Mouse (Mus musculus) myocyte (in vitro differentiated cells): ENCODE measurements at regions not wholly inside any gene's neighbourhood (a gene's known extent, or its start where the extent isn't known, plus 50 kb on each side); places are given as distances from the start of the nearest gene placed in this dataset.
"Not testable (repeated sequence)": the region's sequence is repeated elsewhere in the genome, so short reads cannot be mapped to it uniquely, and the experiment has no call there.

Experiments used
- H3K27me3 ChIP-seq: one replicate; pipeline ENCODE4 v1.6.1; 2011; ENCODE audit not compliant: control insufficient read depth, insufficient read depth, insufficient read length
- H3K36me3 ChIP-seq: one replicate; pipeline ENCODE4 v1.6.1; 2011; ENCODE audit not compliant: control insufficient read depth, insufficient read depth
- H3K4me2 ChIP-seq: one replicate; pipeline ENCODE4 v1.6.1; 2011; ENCODE audit warnings: low read depth, control low read depth
- H3K4me3 ChIP-seq: one replicate; pipeline ENCODE4 v1.5.1; 2011; ENCODE audit warnings: mild to moderate bottlenecking, control low read depth, moderate library complexity
- H3K79me2 ChIP-seq: one replicate; pipeline ENCODE4 v1.6.1; 2011; ENCODE audit not compliant: control insufficient read depth, insufficient read depth
- H3ac ChIP-seq: one replicate; pipeline ENCODE4 v1.6.1; 2011; ENCODE audit not compliant: control insufficient read depth, insufficient read length
- CEBPB ChIP-seq: IDR thresholded peaks from 2 replicates; pipeline ENCODE4 v1.6.1; 2011; ENCODE audit warnings: mild to moderate bottlenecking, moderate library complexity; ENCODE audit not compliant: poor library complexity, insufficient read depth, severe bottlenecking
- E2F4 ChIP-seq: IDR thresholded peaks from one replicate; pipeline ENCODE4 v1.6.1; 2011; ENCODE audit warnings: mild to moderate bottlenecking, control low read depth, moderate library complexity; ENCODE audit not compliant: insufficient read depth
- MAX ChIP-seq: IDR thresholded peaks from one replicate; pipeline ENCODE4 v1.6.1; 2011; ENCODE audit warnings: low read depth, mild to moderate bottlenecking, control low read depth
- MYOD1 ChIP-seq, 3 experiments: IDR thresholded peaks; one replicate each; pipeline ENCODE4 v1.6.1; 2011; ENCODE audit warnings: control low read depth in 2 of 3, low read depth in 2 of 3, mild to moderate bottlenecking in 2 of 3, moderate library complexity in 1 of 3; ENCODE audit not compliant: insufficient read length in 2 of 3, control insufficient read depth in 1 of 3
- MYOG ChIP-seq, 3 experiments: IDR thresholded peaks; one replicate each; pipeline ENCODE4 v1.6.1; 2011; ENCODE audit warnings: control low read depth in 2 of 3, low read depth in 2 of 3, mild to moderate bottlenecking in 2 of 3; ENCODE audit not compliant: insufficient read length in 2 of 3, control insufficient read depth in 1 of 3, insufficient read depth in 1 of 3
- POLR2A ChIP-seq: IDR thresholded peaks from one replicate; pipeline ENCODE4 v1.6.1; 2011; ENCODE audit warnings: low read depth, mild to moderate bottlenecking, control low read depth, moderate library complexity; ENCODE audit not compliant: insufficient read length
- POLR2AphosphoS2 ChIP-seq: IDR thresholded peaks from one replicate; pipeline ENCODE4 v1.6.1; 2011; ENCODE audit warnings: low read depth, control low read depth; ENCODE audit not compliant: insufficient read length
- REST ChIP-seq: IDR thresholded peaks from one replicate; pipeline ENCODE4 v1.6.1; 2011; ENCODE audit warnings: mild to moderate bottlenecking, control low read depth, moderate library complexity; ENCODE audit not compliant: insufficient read depth, insufficient read length
- SRF ChIP-seq: IDR thresholded peaks from one replicate; pipeline ENCODE4 v1.6.1; 2011; ENCODE audit warnings: low read depth; ENCODE audit not compliant: control insufficient read depth, insufficient read length
- TCF12 ChIP-seq: IDR thresholded peaks from one replicate; pipeline ENCODE4 v1.6.1; 2011; ENCODE audit warnings: mild to moderate bottlenecking, control low read depth; ENCODE audit not compliant: poor library complexity, insufficient read depth, severe bottlenecking
- TCF3 ChIP-seq: IDR thresholded peaks from one replicate; pipeline ENCODE4 v1.6.1; 2011; ENCODE audit warnings: low read depth, control low read depth; ENCODE audit not compliant: insufficient read length
- USF1 ChIP-seq: IDR thresholded peaks from one replicate; pipeline ENCODE4 v1.6.1; 2011; ENCODE audit warnings: low read depth, mild to moderate bottlenecking, control low read depth, moderate library complexity

GRCm38 (mm10) chr6:7752885-7753611 lies 60.0 kb upstream of the Asns start:
- Histone ChIP-seq H3K27me3 (no peaks in the 10 kb centered on the region), H3K79me2 (no peaks in the 10 kb centered on the region), H3ac (no peak overlapping the region), H3K4me2 (no peak overlapping the region), H3K36me3 (no peaks in the 10 kb centered on the region), H3K4me3 (no peak overlapping the region)
- TF ChIP-seq CEBPB (no peak), POLR2AphosphoS2 (no peak), E2F4 (no peak), POLR2A (no peak), MYOD1 (IDR thresholded peaks at IDR 0.05; ENCODE audit: control insufficient read depth in 1 of 3, insufficient read length in 2 of 3, low read depth in 2 of 3) (no peak), TCF3 (no peak), MYOG (IDR thresholded peaks at IDR 0.05; ENCODE audit: control insufficient read depth in 1 of 3, insufficient read depth in 1 of 3, insufficient read length in 2 of 3, low read depth in 2 of 3) (no peak), REST (no peak), USF1 (no peak), MAX (no peak), TCF12 (no peak), SRF (no peak)

- H3K4me3 ChIP-seq: no peak overlapping the region
- H3K36me3 ChIP-seq: no peaks in the 10 kb centered on the region
- H3K27me3 ChIP-seq: no peaks in the 10 kb centered on the region
Measured at GRCm38 (mm10) chr6:7748536-7748935, 55.5 kb upstream of the Asns start.

GRCm38 (mm10) chr6:7744257-7744656 lies 51.2 kb upstream of the Asns start:
- not testable (repeated sequence) for H3K4me3 ChIP-seq, H3ac ChIP-seq, H3K36me3 ChIP-seq, H3K4me2 ChIP-seq, H3K79me2 ChIP-seq, H3K27me3 ChIP-seq

More at GRCm38 (mm10) chr6:7748536-7748935, 55.5 kb upstream of the Asns start:
- TF ChIP-seq USF1 (no peak), TCF3 (no peak), TCF12 (no peak), MYOD1 (IDR thresholded peaks at IDR 0.05; ENCODE audit: control insufficient read depth in 1 of 3, insufficient read length in 2 of 3, low read depth in 2 of 3) (no peak), E2F4 (no peak), MYOG (IDR thresholded peaks at IDR 0.05; ENCODE audit: control insufficient read depth in 1 of 3, insufficient read depth in 1 of 3, insufficient read length in 2 of 3, low read depth in 2 of 3) (no peak), CEBPB (no peak)
- Histone ChIP-seq H3K4me2 (no peak overlapping the region), H3K79me2 (no peaks in the 10 kb centered on the region), H3ac (no peak overlapping the region)
